Mouse (Mus musculus) monocyte, adult 2 months (primary cell): Measurements from ENCODE around the gene Fam216a.
"Not testable (repeated sequence)": the region's sequence is repeated elsewhere in the genome, so short reads cannot be mapped to it uniquely, and the experiment has no call there.

Experiments
- DNase-seq, 2 experiments: peaks; one replicate each; pipeline ENCODE4 v3.0.0; 2022; ENCODE audit warnings: low spot score in 2 of 2, low read depth in 1 of 2

The Fam216a gene

GRCm38 (mm10) chr5:122324608-122325431, 47.3 kb downstream of the Fam216a start:
- DNase-seq: no peak

GRCm38 (mm10) chr5:122323523-122323922, 48.6 kb downstream of the Fam216a start:
- no peak for DNase-seq

GRCm38 (mm10) chr5:122320205-122320781, 51.9 kb downstream of the Fam216a start:
- no peak for DNase-seq

GRCm38 (mm10) chr5:122319474-122320204, 52.5 kb downstream of the Fam216a start:
- DNase-seq: no peak

GRCm38 (mm10) chr5:122318976-122319375, 53.2 kb downstream of the Fam216a start:
- not testable (repeated sequence) for DNase-seq

- peak; percentile 66 to 69 for DNase-seq
Observed at GRCm38 (mm10) chr5:122318100-122318499, 54.1 kb downstream of the Fam216a start.

- DNase-seq: no peak
Observed at GRCm38 (mm10) chr5:122317329-122318045, 54.7 kb downstream of the Fam216a start.

GRCm38 (mm10) chr5:122314966-122315667, 57.0 kb downstream of the Fam216a start:
- DNase-seq: peak in 1 of 2 experiments; percentile 19
